Mouse (Mus musculus): ENCODE data around the gene Fam160a2.
"Not testable (repeated sequence)": the region's sequence is repeated elsewhere in the genome, so short reads cannot be mapped to it uniquely, and the experiment has no call there.

Fam160a2 gene

GRCm38 (mm10) chr7:105394606-105395005 is 5.2 kb downstream of the Fam160a2 start:
- no peak for DNase-seq (ENCODE audit: low read depth, low spot score)

GRCm38 (mm10) chr7:105390236-105390635 is 9.6 kb downstream of the Fam160a2 start:
- DNase-seq (ENCODE audit: low read depth, low spot score): no peak

GRCm38 (mm10) chr7:105387696-105388095 is 12.2 kb downstream of the Fam160a2 start:
- no peak for DNase-seq (ENCODE audit: low read depth, low spot score)

- DNase-seq (ENCODE audit: low read depth, low spot score): no peak
Observed at GRCm38 (mm10) chr7:105380329-105380728, 19.5 kb downstream of the Fam160a2 start.

- no peak for DNase-seq (ENCODE audit: low read depth, low spot score)
Observed at GRCm38 (mm10) chr7:105374866-105375265, 25.0 kb downstream of the Fam160a2 start, which contains the start of gene Gm5901. Gene Gm5901, plus strand, starts transcription at chr7:105375038.

GRCm38 (mm10) chr7:105373976-105374375 is 25.9 kb downstream of the Fam160a2 start:
- DNase-seq (ENCODE audit: low read depth, low spot score): no peak

GRCm38 (mm10) chr7:105373509-105373908 is 26.3 kb downstream of the Fam160a2 start:
- no peak for DNase-seq (ENCODE audit: low read depth, low spot score)

GRCm38 (mm10) chr7:105372912-105373311 is 26.9 kb downstream of the Fam160a2 start:
- no peak for DNase-seq (ENCODE audit: low read depth, low spot score)

GRCm38 (mm10) chr7:105368521-105368920 is 31.3 kb downstream of the Fam160a2 start:
- no peak for DNase-seq (ENCODE audit: low read depth, low spot score)

- DNase-seq (ENCODE audit: low read depth, low spot score): no peak
Observed at GRCm38 (mm10) chr7:105367930-105368329, 31.9 kb downstream of the Fam160a2 start, which contains the start of gene Olfr692. Gene Olfr692, plus strand, starts transcription at chr7:105368230.

- no peak for DNase-seq (ENCODE audit: low read depth, low spot score)
Observed at GRCm38 (mm10) chr7:105367268-105367667, 32.6 kb downstream of the Fam160a2 start.

- no peak for DNase-seq (ENCODE audit: low read depth, low spot score)
Observed at GRCm38 (mm10) chr7:105361713-105362112, 38.1 kb downstream of the Fam160a2 start.

- DNase-seq (ENCODE audit: low read depth, low spot score): not testable (repeated sequence)
Observed at GRCm38 (mm10) chr7:105356487-105356886, 43.4 kb downstream of the Fam160a2 start.

GRCm38 (mm10) chr7:105356064-105356463 is 43.8 kb downstream of the Fam160a2 start:
- not testable (repeated sequence) for DNase-seq (ENCODE audit: low read depth, low spot score)

- no peak for DNase-seq (ENCODE audit: low read depth, low spot score)
Observed at GRCm38 (mm10) chr7:105342752-105343151, 57.1 kb downstream of the Fam160a2 start.

GRCm38 (mm10) chr7:105342170-105342569 is 57.7 kb downstream of the Fam160a2 start, which contains the start of gene Olfr691:
Gene Olfr691, minus strand, starts transcription at chr7:105342270.
- no peak for DNase-seq (ENCODE audit: low read depth, low spot score)

- DNase-seq (ENCODE audit: low read depth, low spot score): no peak
Observed at GRCm38 (mm10) chr7:105334004-105334403, 65.8 kb downstream of the Fam160a2 start, which contains the start of gene Olfr690. Gene Olfr690, minus strand, starts transcription at chr7:105334104.

GRCm38 (mm10) chr7:105325302-105325701 is 74.6 kb downstream of the Fam160a2 start:
- no peak for DNase-seq (ENCODE audit: low read depth, low spot score)
